Mouse (Mus musculus) olfactory bulb, adult 2 months (tissue): ENCODE results near the gene 6430548M08Rik. TPM values are rescaled to one million over a fixed set of nuclear protein-coding genes. Genes with fewer than 3 reads are reported as not detected.

ENCODE experiments used
- H3K27ac ChIP-seq: fragments of 200-500 bp; 2 replicates; pipeline ENCODE4 v1.5.1; 2012; ENCODE audit warnings: low read depth, low read length; ENCODE audit not compliant: insufficient read depth
- H3K4me1 ChIP-seq: fragments of 200-500 bp; 2 replicates; pipeline ENCODE4 v1.6.1; 2012; ENCODE audit warnings: low read length; ENCODE audit not compliant: control insufficient read depth, insufficient read depth
- H3K4me3 ChIP-seq: fragments of 200-500 bp; 2 replicates; pipeline ENCODE4 v1.5.1; 2012; ENCODE audit warnings: mild to moderate bottlenecking, low read depth, low read length, moderate library complexity; ENCODE audit not compliant: insufficient read depth
- CTCF ChIP-seq: fragments of 200-500 bp; IDR thresholded peaks from 2 replicates; pipeline ENCODE4 v1.5.1; 2012; ENCODE audit warnings: low read depth, mild to moderate bottlenecking, low read length, moderate library complexity; ENCODE audit not compliant: insufficient read depth
- POLR2A ChIP-seq: fragments of 200-500 bp; IDR thresholded peaks from 2 replicates; pipeline ENCODE4 v1.6.1; 2012; ENCODE audit warnings: mild to moderate bottlenecking, low read depth, low read length, moderate library complexity; ENCODE audit not compliant: insufficient read depth
- WGBS: fragments of 180-500 bp; shearing (Covaris S2); methylation state at CpG from one replicate; pipeline ENCODE4 v1.1.7; 2018; 5-methylcytosine and 5-hydroxymethylcytosine counted together
- polyA plus RNA-seq: library from polyadenylated mRNA; stranded (reverse); fragments of >200 nt; gene quantifications from 2 replicates; pipeline ENCODE4 v1.2.4, GENCODE M21; 2012; ENCODE audit warnings: low replicate concordance; ENCODE audit not compliant: missing spikeins, insufficient read depth, insufficient read length

The 6430548M08Rik gene
- polyA plus RNA-seq, 1 experiment: 540 TPM

DNA sequence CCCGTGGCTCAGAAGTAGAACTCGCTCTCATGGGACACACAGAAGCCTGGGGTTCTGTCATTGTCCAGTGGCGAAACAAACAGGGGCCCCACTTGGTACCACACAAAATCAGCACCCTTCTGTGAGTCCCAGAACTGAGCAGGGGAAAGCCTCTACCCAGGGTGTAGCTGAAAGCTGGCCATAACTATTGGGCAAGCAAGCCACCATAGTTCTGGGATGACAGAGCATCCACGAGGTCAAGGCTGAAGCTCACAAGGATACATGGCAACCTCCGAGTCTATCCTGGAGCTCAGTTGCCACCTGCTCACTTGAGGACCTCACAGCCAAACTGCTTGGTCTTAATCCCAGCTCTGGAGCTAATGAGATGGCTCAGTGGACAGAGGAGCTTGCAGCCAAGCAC, 67.3 kb downstream of the 6430548M08Rik start:
- 93% methylated on average over 5 of the region's 5 CpGs for WGBS
- TF ChIP-seq POLR2A (no peak), CTCF (no peak)
- Histone ChIP-seq H3K4me3 (no peak overlapping the region), H3K27ac (no peak overlapping the region), H3K4me1 (peaks cover 34% of the 10 kb centered on the region)

DNA sequence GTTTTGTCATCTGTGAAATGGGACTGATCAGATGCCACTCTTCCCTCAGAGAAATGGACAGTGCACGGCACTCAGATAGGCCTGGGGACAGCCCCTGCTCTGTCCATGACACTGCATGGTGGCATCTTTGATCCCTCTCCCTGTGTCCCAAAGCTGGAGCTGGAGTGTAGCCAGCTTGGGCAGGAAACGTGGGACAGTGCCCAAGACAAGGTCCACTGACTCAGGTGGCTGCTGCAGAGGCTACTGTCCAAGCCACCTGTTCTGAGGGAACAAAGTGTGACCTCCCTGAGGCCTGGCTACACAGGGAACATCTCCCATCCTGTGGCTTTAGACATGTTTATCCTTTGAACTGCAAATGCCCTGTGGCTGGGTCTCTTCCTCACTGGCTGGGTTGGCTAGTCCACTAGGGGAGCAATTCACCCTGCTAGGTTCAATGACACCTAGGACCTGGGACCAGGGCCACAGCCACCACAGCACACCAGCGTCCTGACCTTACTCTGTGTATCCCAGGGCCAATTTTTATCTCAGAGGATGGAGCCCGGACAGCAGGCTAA, 68.0 kb downstream of the 6430548M08Rik start:
- 87% methylated on average over 4 of the region's 4 CpGs for WGBS
- TF ChIP-seq CTCF: no peak
- no peak for TF ChIP-seq POLR2A
- peaks cover 32% of the 10 kb centered on the region for H3K4me1 ChIP-seq
- no peak overlapping the region for H3K27ac ChIP-seq
- no peak overlapping the region for H3K4me3 ChIP-seq

DNA sequence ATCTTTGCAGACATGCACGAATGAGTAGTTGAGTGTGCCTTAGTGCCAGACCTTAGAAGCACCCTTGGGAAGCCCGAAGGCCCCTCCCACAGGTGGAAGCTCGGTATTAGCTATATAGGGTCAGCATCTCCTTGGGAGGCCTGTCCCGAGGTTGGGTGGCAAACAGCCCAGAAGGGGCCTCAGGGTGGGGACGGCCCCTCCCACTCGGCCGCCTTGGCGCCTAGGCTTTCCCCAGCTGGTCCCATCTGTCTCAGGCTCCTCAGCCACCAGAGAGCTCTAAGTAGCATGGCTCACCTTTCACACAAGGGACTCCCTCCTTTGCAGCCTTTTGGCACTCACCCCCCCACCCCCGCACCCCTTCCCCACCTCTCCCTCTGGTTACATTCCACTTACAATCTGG, 70.4 kb downstream of the 6430548M08Rik start:
- peaks cover 22% of the 10 kb centered on the region for H3K4me1 ChIP-seq
- 63% methylated on average over 9 of the region's 9 CpGs for WGBS
- no peak for TF ChIP-seq CTCF
- no peak for TF ChIP-seq POLR2A

DNA sequence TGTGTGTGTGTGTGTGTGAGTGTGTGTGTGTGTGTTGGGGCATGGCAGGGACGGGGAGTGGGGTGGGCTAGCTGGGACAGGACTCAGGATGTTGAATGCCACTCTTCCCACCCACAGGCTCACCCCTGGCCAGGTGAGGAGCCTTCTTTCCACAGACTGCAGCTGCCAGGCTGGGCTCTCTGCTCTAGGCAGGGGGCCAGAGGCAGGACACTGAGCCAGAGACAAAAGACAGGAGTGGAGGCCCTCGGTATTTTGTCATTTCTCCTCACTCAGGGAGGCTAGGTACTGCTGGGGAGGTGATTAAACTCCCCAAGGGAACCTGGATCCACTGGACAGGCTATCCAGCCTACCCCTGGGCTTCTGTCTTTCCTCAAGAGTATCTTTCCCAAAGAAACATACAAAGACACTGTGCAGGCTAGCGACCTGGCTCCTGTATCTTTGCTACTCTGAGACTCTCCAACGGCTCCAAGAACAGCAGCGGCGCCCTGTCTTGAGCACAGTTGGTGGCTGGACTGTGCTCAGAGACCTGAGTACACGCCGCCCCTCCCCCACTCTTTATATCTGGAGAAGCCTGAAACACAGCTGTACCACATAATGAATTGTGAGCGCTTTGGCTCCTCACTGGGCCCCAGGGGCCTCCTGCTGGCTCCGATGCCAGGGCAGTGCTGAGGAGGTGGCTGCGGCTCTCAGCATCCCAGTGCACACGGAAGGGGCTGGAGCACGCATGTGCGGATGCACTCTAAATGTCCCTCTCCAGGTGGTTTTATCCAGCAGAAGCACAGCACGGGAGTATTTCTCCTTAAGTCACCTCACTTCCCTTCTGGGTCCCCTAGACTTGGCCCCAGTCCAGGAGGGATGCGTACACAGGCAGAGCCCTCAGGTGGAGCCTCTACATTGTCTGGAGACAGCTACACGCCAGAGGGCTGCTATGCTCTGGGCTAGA, 71.2 kb downstream of the 6430548M08Rik start:
- Histone ChIP-seq H3K4me3 (no peak overlapping the region), H3K27ac (no peak overlapping the region), H3K4me1 (peaks cover 29% of the 10 kb centered on the region)
- TF ChIP-seq CTCF (no peak), POLR2A (no peak)
- 47% methylated on average over 17 of the region's 17 CpGs for WGBS

More for the DNA sequence above, 70.4 kb downstream of the 6430548M08Rik start:
- Histone ChIP-seq H3K27ac (no peak overlapping the region), H3K4me3 (no peak overlapping the region)

DNA sequence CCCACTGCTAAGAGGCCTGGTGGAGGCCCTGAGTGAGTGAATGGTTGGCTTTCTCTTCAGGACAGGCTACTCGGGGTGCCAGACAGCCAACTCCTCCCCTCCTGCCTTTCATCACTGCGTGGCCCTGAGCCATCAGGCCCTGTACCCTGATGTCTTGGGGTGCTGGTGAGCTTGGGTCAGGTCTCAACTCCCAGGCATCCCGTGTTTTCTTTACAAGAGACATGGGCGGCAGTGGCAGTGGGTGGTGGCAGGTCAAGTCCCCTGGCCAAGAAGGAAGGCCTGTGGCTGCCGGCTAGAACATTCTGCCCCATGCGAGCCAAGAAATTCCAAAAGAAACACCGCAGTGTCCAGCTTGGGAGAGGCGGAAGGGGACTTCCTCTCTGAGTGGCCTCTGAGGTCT, 72.5 kb downstream of the 6430548M08Rik start:
- H3K4me1 ChIP-seq: peaks cover 41% of the 10 kb centered on the region
- TF ChIP-seq POLR2A (no peak), CTCF (no peak)
- no peak overlapping the region for H3K27ac ChIP-seq
- no peak overlapping the region for H3K4me3 ChIP-seq
- WGBS: 47% methylated on average over 8 of the region's 8 CpGs

DNA sequence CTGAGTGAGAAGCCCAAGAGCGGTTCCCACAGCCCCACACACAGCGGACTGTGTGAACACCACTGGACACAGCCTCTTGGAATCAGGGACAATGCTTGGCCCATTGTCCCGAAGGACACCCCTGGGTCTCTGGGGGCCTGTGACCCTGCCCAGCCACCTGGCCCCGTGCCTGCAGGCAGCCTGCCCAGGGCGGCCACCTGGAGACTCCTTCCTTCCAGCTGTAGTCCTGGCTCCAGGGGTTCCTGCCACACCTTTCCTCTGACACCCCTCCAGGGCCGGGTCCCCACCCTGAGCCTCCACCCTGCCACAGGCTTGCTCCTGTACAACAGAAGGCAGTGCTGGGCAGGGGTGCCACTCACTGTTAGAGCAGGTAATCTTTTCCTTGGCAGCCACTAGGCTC, 74.6 kb downstream of the 6430548M08Rik start:
- H3K27ac ChIP-seq: no peak overlapping the region
- no peak overlapping the region for H3K4me3 ChIP-seq
- TF ChIP-seq CTCF (no peak), POLR2A (no peak)
- peaks cover 46% of the 10 kb centered on the region for H3K4me1 ChIP-seq
- WGBS: 88% methylated on average over 6 of the region's 6 CpGs

DNA sequence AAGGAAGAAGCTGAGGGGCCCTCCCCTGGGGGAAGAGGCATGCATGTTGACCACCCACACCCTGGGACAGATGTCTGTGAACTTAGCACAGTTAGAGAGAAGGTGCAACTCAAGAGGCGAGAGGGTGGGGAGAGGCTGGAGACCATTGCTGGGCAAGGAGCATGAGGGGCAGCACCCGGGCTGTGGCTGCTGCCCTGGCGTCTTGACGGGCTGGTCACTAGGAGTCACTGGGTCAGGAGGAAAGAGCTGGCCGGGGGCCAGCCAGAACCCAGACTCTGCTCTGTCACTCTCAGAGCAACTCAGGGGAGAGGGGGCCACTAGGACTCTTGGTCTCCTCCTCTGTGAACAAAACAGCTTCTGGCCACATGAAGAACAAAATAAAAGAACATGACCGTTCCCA, 75.5 kb downstream of the 6430548M08Rik start:
- TF ChIP-seq POLR2A: no peak
- TF ChIP-seq CTCF: no peak
- H3K4me3 ChIP-seq: no peak overlapping the region
- WGBS: 86% methylated on average over 6 of the region's 6 CpGs
- H3K27ac ChIP-seq: no peak overlapping the region
- peaks cover 46% of the 10 kb centered on the region for H3K4me1 ChIP-seq

DNA sequence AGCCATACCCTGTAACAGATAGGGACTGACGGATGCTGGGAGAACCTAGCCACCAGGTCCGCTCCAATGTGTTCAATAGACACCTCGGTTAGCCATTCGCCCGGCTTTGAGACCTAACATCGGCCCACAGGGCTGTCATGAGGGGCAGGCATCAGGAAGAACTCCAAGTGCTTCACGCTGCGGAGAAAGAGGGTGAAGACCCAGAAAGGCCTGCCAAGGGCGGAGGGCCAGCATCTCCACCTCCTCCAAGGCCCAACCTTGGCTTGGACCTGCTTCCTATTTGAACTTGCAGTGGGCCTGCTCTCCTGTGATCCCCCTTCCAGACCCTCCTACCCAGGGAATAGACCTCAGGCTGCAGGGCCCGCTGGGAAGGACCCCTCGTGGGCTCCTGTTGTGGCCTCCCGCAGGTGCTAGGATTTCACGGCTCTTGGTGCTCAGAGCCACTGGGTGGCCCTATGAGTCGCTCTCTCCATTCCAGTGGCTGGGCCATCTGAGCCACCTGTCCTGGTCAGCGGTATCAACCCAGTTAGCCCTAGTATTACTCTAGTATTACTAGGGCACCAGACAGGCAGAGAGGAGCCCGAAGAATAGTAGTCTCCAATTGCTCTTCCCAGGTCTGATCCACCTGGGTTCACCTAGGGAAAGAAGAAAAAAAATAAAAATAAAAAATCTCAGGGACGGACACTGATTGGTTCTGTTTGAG, 76.3 kb downstream of the 6430548M08Rik start:
- WGBS: 73% methylated on average over 17 of the region's 17 CpGs
- TF ChIP-seq POLR2A: no peak
- no peak for TF ChIP-seq CTCF
- Histone ChIP-seq H3K4me3 (no peak overlapping the region), H3K4me1 (peaks cover 44% of the 10 kb centered on the region), H3K27ac (0 out of 2 replicates have a peak overlapping the region, but pooled peaks have one; percentile 14)
